Mouse (Mus musculus) induced T-regulatory cell, adult 2 months (primary cell): ENCODE measurements around the gene Zfand2a.

ENCODE experiments used
- DNase-seq: peaks from one replicate; pipeline ENCODE4 v3.0.0-alpha.2; 2012; ENCODE audit warnings: low read depth

Zfand2a gene

DNA sequence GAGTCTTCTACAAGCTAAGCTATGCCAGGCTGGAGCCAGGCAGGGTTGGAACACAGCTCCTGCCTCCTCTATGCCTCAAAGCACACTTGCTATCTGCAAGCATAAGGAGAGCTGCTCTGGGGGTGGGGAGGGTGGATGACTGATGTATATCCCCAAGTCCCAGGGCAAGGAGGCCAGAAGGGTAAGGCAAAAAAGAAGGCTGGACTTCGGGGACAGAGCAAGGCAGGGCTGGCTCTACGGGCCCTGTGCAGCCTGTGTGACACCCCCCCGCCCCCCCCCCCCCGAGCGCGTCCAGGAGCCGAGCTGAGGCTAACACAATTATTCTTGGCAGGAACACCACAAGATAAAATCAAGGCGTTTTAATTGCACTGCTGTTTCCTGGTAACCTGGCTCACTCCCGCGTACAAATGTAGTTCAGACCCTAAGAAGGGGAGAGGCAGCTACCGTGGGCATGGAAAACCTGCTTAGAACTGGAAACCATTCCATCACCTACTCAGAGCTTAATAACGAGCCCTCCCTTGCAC, 54.5 kb downstream of the Zfand2a start:
- no peak for DNase-seq

- DNase-seq: no peak
Observed at GRCm38 (mm10) chr5:139427989-139428388, 56.4 kb downstream of the Zfand2a start.

- DNase-seq: no peak
Observed at GRCm38 (mm10) chr5:139427001-139427400, 57.3 kb downstream of the Zfand2a start.

DNA sequence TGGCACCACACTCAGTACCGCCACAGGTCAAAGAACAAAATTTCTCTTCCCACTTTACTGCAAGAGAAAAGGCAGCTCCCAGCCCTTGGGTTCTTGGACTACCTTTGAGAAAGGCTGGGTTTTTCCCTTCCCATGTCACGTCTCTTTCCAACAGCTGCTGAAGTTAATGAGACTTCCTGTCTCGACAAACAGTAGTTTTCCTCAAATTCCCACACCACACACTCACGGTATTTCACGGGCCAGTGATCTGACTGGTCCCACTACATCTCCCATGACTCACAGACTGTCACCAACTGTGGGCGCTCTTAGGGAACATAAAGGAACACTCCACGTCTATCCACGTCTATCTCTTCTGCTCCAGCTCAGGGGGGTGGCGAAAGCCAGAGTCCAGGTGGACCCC, 59.2 kb downstream of the Zfand2a start:
- no peak for DNase-seq

- no peak for DNase-seq
Observed at GRCm38 (mm10) chr5:139423026-139423865, 61.1 kb downstream of the Zfand2a start, which contains the start of gene Gper1. Gene Gper1 (plus strand): TSS chr5:139423151.
